Mouse (Mus musculus) bone marrow, adult 2 months (tissue): ENCODE measurements around the gene Hyal1.

Source experiments
- CTCF ChIP-seq: fragments of 200-500 bp; IDR thresholded peaks from 2 replicates; pipeline ENCODE4 v1.5.1; 2011; ENCODE audit warnings: low read length, control low read depth; ENCODE audit not compliant: control insufficient read depth, insufficient read depth
- POLR2A ChIP-seq: fragments of 200-500 bp; IDR thresholded peaks from 2 replicates; pipeline ENCODE4 v1.6.1; 2011; ENCODE audit warnings: low read depth, mild to moderate bottlenecking, control low read depth, low read length, borderline replicate concordance; ENCODE audit not compliant: control insufficient read depth

DNA sequence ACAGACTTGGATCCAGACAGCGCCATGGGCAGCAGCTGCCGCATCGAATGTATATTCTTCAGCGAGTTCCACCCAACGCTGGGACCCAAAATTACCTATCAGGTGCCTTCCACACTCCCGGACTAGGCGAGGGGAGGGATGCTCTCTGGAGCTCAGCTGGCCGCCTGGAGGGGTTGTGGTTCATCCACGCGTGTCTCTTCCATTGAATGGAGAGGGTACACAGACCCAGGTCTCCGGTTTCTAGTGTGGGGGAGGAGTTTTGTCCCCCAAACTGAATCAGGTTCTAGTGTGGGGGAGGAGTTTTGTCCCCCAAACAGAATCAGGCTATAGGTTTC, 34.4 kb upstream of the Hyal1 start:
- TF ChIP-seq POLR2A, result no peak
- no peak for TF ChIP-seq CTCF
